Mouse (Mus musculus) forebrain, embryonic 16.5 days (tissue): Measurements from ENCODE around the gene Sptb. TPM values are rescaled to one million over a fixed set of nuclear protein-coding genes. Genes with fewer than 3 reads are reported as not detected.

Source experiments
- ATAC-seq: fragments of 200-750 bp; cut with Nextera tagmentation; 2 replicates; pipeline ENCODE4 v1.8.0; 2017; ENCODE audit warnings: mild to moderate bottlenecking, moderate library complexity
- H3K27ac ChIP-seq: fragments of 300-500 bp; sonication (generic); 2 replicates; pipeline ENCODE4 v1.5.1; 2014; ENCODE audit warnings: low read length, control low read depth
- H3K27me3 ChIP-seq: fragments of 300-500 bp; sonication (generic); replicated peaks from 2 replicates; pipeline ENCODE4 v1.6.1; 2014; ENCODE audit warnings: low read length; ENCODE audit not compliant: control insufficient read depth, insufficient read depth
- H3K36me3 ChIP-seq: fragments of 300-500 bp; sonication (generic); 2 replicates; pipeline ENCODE4 v1.6.1; 2014; ENCODE audit not compliant: control insufficient read depth, insufficient read depth
- H3K4me1 ChIP-seq: fragments of 300-500 bp; sonication (generic); replicated peaks from 2 replicates; pipeline ENCODE4 v1.6.1; 2014; ENCODE audit warnings: low read length; ENCODE audit not compliant: control insufficient read depth, insufficient read depth
- H3K4me2 ChIP-seq: fragments of 300-500 bp; sonication (generic); 2 replicates; pipeline ENCODE4 v1.6.1; 2014; ENCODE audit warnings: mild to moderate bottlenecking, low read length, control low read depth
- H3K4me3 ChIP-seq: fragments of 300-500 bp; sonication (generic); replicated peaks from 2 replicates; pipeline ENCODE4 v1.5.1; 2014; ENCODE audit warnings: mild to moderate bottlenecking, low read length, control low read depth
- H3K9ac ChIP-seq: fragments of 300-500 bp; sonication (generic); replicated peaks from 2 replicates; pipeline ENCODE4 v1.6.1; 2014; ENCODE audit warnings: low read depth, low read length, control low read depth
- H3K9me3 ChIP-seq: fragments of 300-500 bp; sonication (generic); 2 replicates; pipeline ENCODE4 v1.6.1; 2016; ENCODE audit warnings: low read length; ENCODE audit not compliant: control insufficient read depth
- WGBS: fragments of 180-500 bp; shearing (Covaris S2); extraction: QIAGEN DNeasy Blood & Tissue Kit; methylation state at CpG from one replicate; pipeline ENCODE4 v1.1.7; 2014; 5-methylcytosine and 5-hydroxymethylcytosine counted together
- polyA plus RNA-seq: library from polyadenylated mRNA; unstranded; fragments of >200 nt; fragmentation: Nextera tagmentation; extraction: Ambion mirVana; gene quantifications from 2 replicates; pipeline ENCODE4 v1.2.1, GENCODE M21; 2015

Gene Sptb
- polyA plus RNA-seq, 1 experiment from 2014 or later: 1.9 TPM

GRCm38 (mm10) chr12:76649708-76650687 lies 60.3 kb downstream of the Sptb start:
- ATAC-seq: peak; percentile 63; the same call in 1 of the 2 replicates
- Histone ChIP-seq H3K9me3 (no peaks in the 10 kb centered on the region), H3K36me3 (no peaks in the 10 kb centered on the region), H3K9ac (no peak overlapping the region), H3K4me3 (no peak overlapping the region), H3K4me1 (no peaks in the 10 kb centered on the region), H3K27ac (no peak overlapping the region), H3K27me3 (no peaks in the 10 kb centered on the region), H3K4me2 (no peak overlapping the region)
- 42% methylated on average over 16 of the region's 16 CpGs for WGBS

- no peak for ATAC-seq
- H3K27me3 ChIP-seq: no peaks in the 10 kb centered on the region
- H3K36me3 ChIP-seq: no peaks in the 10 kb centered on the region
- H3K9ac ChIP-seq: no peak overlapping the region
- H3K4me3 ChIP-seq: no peak overlapping the region
- H3K4me2 ChIP-seq: no peak overlapping the region
- 61% methylated on average over 23 of the region's 23 CpGs for WGBS
- peaks cover 2% of the 10 kb centered on the region; the same call in 1 of the 2 replicates for H3K4me1 ChIP-seq
- no peak overlapping the region for H3K27ac ChIP-seq
- H3K9me3 ChIP-seq: no peaks in the 10 kb centered on the region
Observed at GRCm38 (mm10) chr12:76645222-76646110, 64.9 kb downstream of the Sptb start.

- 68% methylated on average over 8 of the region's 8 CpGs for WGBS
- H3K27ac ChIP-seq: no peak overlapping the region
- no peaks in the 10 kb centered on the region for H3K9me3 ChIP-seq
Observed at GRCm38 (mm10) chr12:76643679-76644078, 66.7 kb downstream of the Sptb start.

GRCm38 (mm10) chr12:76642616-76643015 lies 67.7 kb downstream of the Sptb start:
- H3K4me3 ChIP-seq: no peak overlapping the region
- no peak overlapping the region for H3K4me2 ChIP-seq
- no peak overlapping the region for H3K9ac ChIP-seq
- WGBS: 92% methylated on average over 4 of the region's 4 CpGs
- no peaks in the 10 kb centered on the region for H3K27me3 ChIP-seq
- no peak overlapping the region for H3K27ac ChIP-seq
- no peak for ATAC-seq
- H3K9me3 ChIP-seq: no peaks in the 10 kb centered on the region
- no peaks in the 10 kb centered on the region for H3K36me3 ChIP-seq
- peaks cover 3% of the 10 kb centered on the region; the same call in 1 of the 2 replicates for H3K4me1 ChIP-seq

More at GRCm38 (mm10) chr12:76643679-76644078, 66.7 kb downstream of the Sptb start:
- no peak overlapping the region for H3K4me3 ChIP-seq
- no peak for ATAC-seq
- no peak overlapping the region for H3K9ac ChIP-seq
- H3K4me1 ChIP-seq: peaks cover 3% of the 10 kb centered on the region; the same call in 1 of the 2 replicates
- H3K27me3 ChIP-seq: no peaks in the 10 kb centered on the region
- no peaks in the 10 kb centered on the region for H3K36me3 ChIP-seq
- H3K4me2 ChIP-seq: no peak overlapping the region

- Histone ChIP-seq H3K9me3 (no peaks in the 10 kb centered on the region), H3K36me3 (no peaks in the 10 kb centered on the region), H3K9ac (no peak overlapping the region), H3K4me2 (no peak overlapping the region), H3K27ac (no peak overlapping the region), H3K4me1 (peaks cover 3% of the 10 kb centered on the region; the same call in 1 of the 2 replicates), H3K4me3 (no peak overlapping the region), H3K27me3 (no peaks in the 10 kb centered on the region)
- 0 out of 2 replicates have a peak, but pooled peaks have one; percentile 31 for ATAC-seq
- WGBS: 17% methylated on average over 8 of the region's 8 CpGs
Observed at GRCm38 (mm10) chr12:76640620-76641019, 69.7 kb downstream of the Sptb start.

- Histone ChIP-seq H3K4me2 (peak overlapping the region; percentile 42), H3K9ac (0 out of 2 replicates have a peak overlapping the region, but pooled peaks have one; percentile 9), H3K4me1 (peaks cover 12% of the 10 kb centered on the region), H3K27me3 (no peaks in the 10 kb centered on the region), H3K27ac (no peak overlapping the region), H3K36me3 (no peaks in the 10 kb centered on the region), H3K9me3 (no peaks in the 10 kb centered on the region), H3K4me3 (peak overlapping the region; percentile 12)
- WGBS: 28% methylated on average over 15 of the region's 15 CpGs
- ATAC-seq: peak; percentile 89
Observed at GRCm38 (mm10) chr12:76634899-76635693, 75.3 kb downstream of the Sptb start.

- no peaks in the 10 kb centered on the region for H3K9me3 ChIP-seq
- ATAC-seq: no peak
- no peak overlapping the region for H3K9ac ChIP-seq
- H3K27me3 ChIP-seq: no peaks in the 10 kb centered on the region
- no peak overlapping the region for H3K4me2 ChIP-seq
- no peak overlapping the region for H3K27ac ChIP-seq
- WGBS: 65% methylated on average over 6 of the region's 6 CpGs
- H3K36me3 ChIP-seq: no peaks in the 10 kb centered on the region
- no peak overlapping the region for H3K4me3 ChIP-seq
- H3K4me1 ChIP-seq: no peaks in the 10 kb centered on the region
Observed at GRCm38 (mm10) chr12:76623374-76623773, 87.0 kb downstream of the Sptb start.

- no peaks in the 10 kb centered on the region for H3K4me1 ChIP-seq
- no peak overlapping the region for H3K9ac ChIP-seq
- H3K27ac ChIP-seq: no peak overlapping the region
- H3K4me3 ChIP-seq: no peak overlapping the region
- H3K9me3 ChIP-seq: no peaks in the 10 kb centered on the region
- 56% methylated on average over 5 of the region's 5 CpGs for WGBS
- H3K36me3 ChIP-seq: no peaks in the 10 kb centered on the region
- no peak for ATAC-seq
- H3K4me2 ChIP-seq: no peak overlapping the region
- H3K27me3 ChIP-seq: no peaks in the 10 kb centered on the region
Observed at GRCm38 (mm10) chr12:76619847-76620246, 90.5 kb downstream of the Sptb start.
